Mouse (Mus musculus): ENCODE results near the gene Ift140.

The Ift140 gene

GRCm38 (mm10) chr17:25076906-25077305, 61.0 kb downstream of the Ift140 start:
- no peak for DNase-seq (ENCODE audit: low spot score in 2 of 2)

GRCm38 (mm10) chr17:25077771-25078372, 62.0 kb downstream of the Ift140 start:
- no peak for DNase-seq (ENCODE audit: low spot score in 2 of 2)

- no peak for DNase-seq (ENCODE audit: low spot score in 2 of 2)
Measured at GRCm38 (mm10) chr17:25080210-25080609, 64.3 kb downstream of the Ift140 start.

DNA sequence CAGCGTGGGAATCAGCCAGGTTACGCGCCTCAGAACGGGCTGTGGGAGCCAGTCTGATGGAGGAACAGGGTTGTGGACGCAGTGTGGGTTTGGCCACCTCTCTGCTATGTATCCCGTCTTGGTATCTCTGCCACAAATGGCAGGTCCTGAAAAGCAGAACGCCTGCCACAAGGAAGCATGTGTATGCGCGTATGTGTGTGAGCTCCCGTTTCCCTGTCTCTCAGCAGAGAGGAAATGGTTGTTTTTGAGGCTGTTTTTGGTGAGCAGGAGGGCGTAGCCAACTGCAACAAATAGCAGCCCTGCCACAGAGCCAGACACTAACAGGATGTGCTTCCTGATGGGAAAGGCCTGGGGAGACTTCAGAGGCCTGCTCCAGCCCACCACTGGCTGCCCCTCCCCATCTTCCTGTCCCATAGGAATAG, 65.1 kb downstream of the Ift140 start:
- no peak for DNase-seq (ENCODE audit: low spot score in 2 of 2)

GRCm38 (mm10) chr17:25082081-25082847, 66.4 kb downstream of the Ift140 start:
- no peak for DNase-seq (ENCODE audit: low spot score in 2 of 2)

- DNase-seq (ENCODE audit: low spot score in 2 of 2) = no peak
Measured at GRCm38 (mm10) chr17:25082887-25083286, 67.0 kb downstream of the Ift140 start.

GRCm38 (mm10) chr17:25083444-25083931, 67.6 kb downstream of the Ift140 start, which contains the start of gene Tmem204:
TSS of gene Tmem204 (minus strand) at chr17:25083591.
- no peak for DNase-seq (ENCODE audit: low spot score in 2 of 2)

DNA sequence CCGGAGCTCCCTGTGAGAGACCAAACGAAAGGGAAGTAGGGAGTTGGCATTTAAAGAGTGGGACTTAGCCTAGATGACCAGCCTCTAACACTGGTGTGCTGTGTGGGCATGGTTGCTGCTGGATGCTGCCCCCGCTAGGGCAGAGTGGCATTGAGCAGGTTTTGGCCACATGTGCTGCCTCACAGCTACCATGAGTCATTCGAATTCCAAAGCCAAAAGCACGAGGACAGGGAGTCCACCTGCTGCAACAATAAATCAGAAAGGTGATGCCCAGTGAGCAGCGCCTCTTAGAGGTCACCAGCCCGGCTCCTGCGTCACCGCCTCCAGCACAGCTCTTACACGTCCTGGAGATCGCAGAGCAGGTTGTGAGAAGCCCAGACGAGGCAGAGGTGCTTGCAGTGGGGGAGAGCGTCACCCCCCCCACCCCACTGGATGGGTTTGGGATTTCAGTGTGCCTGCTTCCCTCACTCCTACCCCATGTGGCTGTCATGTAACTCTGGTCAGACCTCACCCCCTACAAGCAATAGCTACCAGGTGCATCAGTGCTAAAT, 69.0 kb downstream of the Ift140 start:
- DNase-seq (ENCODE audit: low spot score in 2 of 2) = no peak

GRCm38 (mm10) chr17:25086724-25087123, 70.8 kb downstream of the Ift140 start:
- DNase-seq (ENCODE audit: low spot score in 2 of 2) = no peak

- DNase-seq (ENCODE audit: low spot score in 2 of 2) = no peak
Measured at GRCm38 (mm10) chr17:25089158-25089557, 73.3 kb downstream of the Ift140 start.

- DNase-seq (ENCODE audit: low spot score in 2 of 2) = no peak
Measured at GRCm38 (mm10) chr17:25090450-25090849, 74.6 kb downstream of the Ift140 start.

DNA sequence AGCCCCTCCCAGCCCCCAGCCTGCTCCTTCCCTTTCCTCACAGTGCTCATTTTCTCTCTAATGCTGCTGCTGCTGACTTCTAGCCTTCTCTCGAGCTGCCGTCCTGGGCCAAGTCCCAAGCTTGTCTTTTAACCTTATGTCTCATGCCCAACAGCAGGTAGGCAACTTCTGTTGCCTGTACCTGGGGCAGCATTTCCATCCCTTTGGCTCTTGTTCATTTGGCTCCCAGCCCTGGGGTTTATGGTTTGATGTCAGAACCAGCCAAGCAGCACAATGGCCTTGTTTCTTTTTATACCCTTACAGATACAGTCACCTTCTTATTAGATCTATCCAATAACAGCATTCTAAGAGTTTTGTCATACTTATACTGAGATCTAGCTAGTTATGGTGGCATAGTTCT, 80.3 kb downstream of the Ift140 start:
- no peak for DNase-seq (ENCODE audit: low spot score in 2 of 2)

DNA sequence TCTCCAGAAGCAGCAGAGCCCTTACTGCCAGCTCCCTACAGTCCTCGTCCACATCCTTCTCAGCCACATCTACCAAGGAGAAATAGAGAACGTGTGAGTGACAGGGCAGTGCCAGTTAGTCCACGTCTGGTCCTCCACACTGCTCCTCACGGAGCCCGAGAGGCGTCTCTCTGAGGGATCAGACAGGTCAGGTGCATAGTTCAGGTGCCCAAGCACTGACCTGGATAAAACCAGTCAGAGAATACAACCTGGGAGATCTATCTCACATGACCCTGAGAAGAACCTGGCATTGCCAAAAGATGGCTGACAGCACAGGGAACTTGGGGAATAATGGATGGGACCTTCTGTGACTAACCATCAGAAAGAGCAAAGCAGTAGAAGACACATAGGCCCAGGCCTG, 84.2 kb downstream of the Ift140 start:
- no peak for DNase-seq (ENCODE audit: low spot score in 2 of 2)

DNA sequence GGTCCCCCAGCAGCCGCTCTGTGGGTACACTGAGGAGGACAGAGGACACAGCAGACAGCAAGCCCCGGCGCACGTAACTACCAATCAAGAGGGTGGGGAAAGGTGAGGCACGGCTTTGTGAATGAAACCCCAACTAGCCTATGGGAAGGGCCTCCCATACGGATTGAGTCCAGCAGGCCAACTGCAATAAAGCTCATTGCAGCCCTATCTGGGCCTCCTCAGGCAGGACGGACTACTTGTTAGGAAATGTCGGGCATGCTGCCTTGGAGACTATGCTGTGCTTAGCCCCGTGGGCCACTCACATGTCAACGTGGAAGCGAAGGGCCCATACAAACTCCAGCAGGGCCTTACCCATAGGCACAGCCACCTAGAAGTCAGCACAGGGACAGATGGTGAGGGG, 85.5 kb downstream of the Ift140 start:
- no peak for DNase-seq (ENCODE audit: low spot score in 2 of 2)

- no peak for DNase-seq (ENCODE audit: low spot score in 2 of 2)
Measured at GRCm38 (mm10) chr17:25107786-25108185, 91.9 kb downstream of the Ift140 start.

- DNase-seq (ENCODE audit: low spot score in 2 of 2) = peak in 1 of 2 experiments; percentile 30
Measured at GRCm38 (mm10) chr17:25109578-25109977, 93.7 kb downstream of the Ift140 start.

- DNase-seq (ENCODE audit: low spot score in 2 of 2) = no peak
Measured at GRCm38 (mm10) chr17:25110590-25110989, 94.7 kb downstream of the Ift140 start.

GRCm38 (mm10) chr17:25111220-25111619, 95.3 kb downstream of the Ift140 start:
- no peak for DNase-seq (ENCODE audit: low spot score in 2 of 2)

- DNase-seq (ENCODE audit: low spot score in 2 of 2) = no peak
Measured at GRCm38 (mm10) chr17:25111739-25112422, 96.0 kb downstream of the Ift140 start.

- no peak for DNase-seq (ENCODE audit: low spot score in 2 of 2)
Measured at GRCm38 (mm10) chr17:25112423-25112810, 96.5 kb downstream of the Ift140 start.

DNA sequence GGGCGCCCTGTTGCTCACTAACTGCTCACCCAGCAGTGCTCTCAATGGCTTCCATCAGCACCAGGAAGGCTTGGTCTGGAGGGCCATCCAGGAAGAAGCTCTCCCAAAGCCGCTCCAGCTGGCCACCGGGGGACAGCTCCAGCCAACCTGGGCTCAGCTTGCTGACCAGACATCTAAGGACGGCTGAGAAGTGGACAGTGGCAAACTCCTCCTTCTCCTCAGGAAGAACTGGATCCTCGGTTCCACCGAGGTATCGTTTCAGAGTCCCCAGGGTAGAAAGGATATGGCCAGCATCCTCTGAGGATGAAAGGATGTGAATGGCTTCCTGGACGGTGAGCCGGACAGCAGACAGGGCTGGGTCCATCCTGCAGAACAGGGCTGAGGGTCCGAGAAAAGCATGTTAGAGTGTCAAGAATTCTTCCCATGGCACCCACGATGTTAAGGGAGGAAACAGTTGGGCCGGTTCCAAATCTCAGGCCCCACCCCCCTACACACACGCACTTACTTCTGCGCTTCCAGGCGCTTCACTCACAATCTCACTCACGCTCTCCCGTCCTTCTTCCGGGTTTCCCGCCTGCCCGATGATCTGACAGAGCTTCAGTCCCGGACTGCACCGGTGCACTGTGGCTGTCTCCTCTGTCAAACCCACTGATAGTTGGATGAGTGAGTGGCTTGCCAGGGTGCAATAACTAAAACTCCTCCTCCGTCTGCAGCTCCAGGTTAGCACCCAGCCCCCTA, 99.2 kb downstream of the Ift140 start:
- peak in 1 of 2 experiments; percentile 33 for DNase-seq (ENCODE audit: low spot score in 2 of 2)
